Mouse (Mus musculus) heart, postnatal 0 days (tissue): ENCODE measurements around the gene Lrrc57. TPM values are rescaled to one million over a fixed set of nuclear protein-coding genes. Genes with fewer than 3 reads are reported as not detected.

Experiments used
- ATAC-seq: fragments of 200-750 bp; cut with Nextera tagmentation; 2 replicates; pipeline ENCODE4 v1.8.0; 2017; ENCODE audit warnings: low read depth, moderate number of reproducible peaks, moderate library complexity; ENCODE audit not compliant: insufficient read depth
- DNase-seq: peaks from one replicate; pipeline ENCODE4 v3.0.0-alpha.2; 2016; ENCODE audit warnings: low spot score
- H3K27ac ChIP-seq: fragments of 300-500 bp; sonication (generic); 2 replicates; pipeline ENCODE4 v1.5.1; 2014; ENCODE audit warnings: low read depth, mild to moderate bottlenecking
- H3K27me3 ChIP-seq: fragments of 300-500 bp; sonication (generic); 2 replicates; pipeline ENCODE4 v1.6.1; 2014; ENCODE audit warnings: low read length, mixed read lengths; ENCODE audit not compliant: control insufficient read depth, insufficient read depth
- H3K36me3 ChIP-seq: fragments of 300-500 bp; sonication (generic); replicated peaks from 2 replicates; pipeline ENCODE4 v1.6.1; 2014; ENCODE audit warnings: low read length, mixed read lengths; ENCODE audit not compliant: control insufficient read depth, insufficient read depth
- H3K4me1 ChIP-seq: fragments of 300-500 bp; sonication (generic); 2 replicates; pipeline ENCODE4 v1.6.1; 2014; ENCODE audit warnings: antibody characterized with exemption; ENCODE audit not compliant: control insufficient read depth, insufficient read depth
- H3K4me2 ChIP-seq: fragments of 300-500 bp; sonication (generic); 2 replicates; pipeline ENCODE4 v1.6.1; 2014; ENCODE audit warnings: low read depth, mild to moderate bottlenecking, low read length, moderate library complexity
- H3K4me3 ChIP-seq: fragments of 300-500 bp; sonication (generic); 2 replicates; pipeline ENCODE4 v1.5.1; 2014; ENCODE audit warnings: low read depth, low read length
- H3K9ac ChIP-seq: fragments of 300-500 bp; sonication (generic); replicated peaks from 2 replicates; pipeline ENCODE4 v1.6.1; 2014; ENCODE audit warnings: low read depth, low read length, mixed read lengths
- H3K9me3 ChIP-seq: fragments of 300-500 bp; sonication (generic); replicated peaks from 2 replicates; pipeline ENCODE4 v1.6.1; 2016; ENCODE audit warnings: low read length; ENCODE audit not compliant: control insufficient read depth
- CTCF ChIP-seq: IDR thresholded peaks from 2 replicates; pipeline ENCODE4 v1.5.1; 2016; ENCODE audit warnings: antibody characterized with exemption, control low read depth, low read depth
- EP300 ChIP-seq: IDR thresholded peaks from 2 replicates; pipeline ENCODE4 v1.6.1; 2016; ENCODE audit warnings: antibody characterized with exemption, low read depth
- WGBS: fragments of 180-500 bp; shearing (Covaris S2); extraction: QIAGEN DNeasy Blood & Tissue Kit; methylation state at CpG from one replicate; pipeline ENCODE4 v1.1.7; 2014; 5-methylcytosine and 5-hydroxymethylcytosine counted together
- polyA plus RNA-seq: library from polyadenylated mRNA; unstranded; fragments of >200 nt; fragmentation: Nextera tagmentation; extraction: Ambion mirVana; gene quantifications from 2 replicates; pipeline ENCODE4 v1.2.1, GENCODE M21; 2015
- total RNA-seq: library from RNA; depleted of rRNA; stranded (reverse); fragments of >200 nt; gene quantifications from 2 replicates; pipeline ENCODE4 v1.2.3, GENCODE M21; 2014; ENCODE audit warnings: low replicate concordance

Gene Lrrc57
- total and polyA plus RNA-seq, 2 experiments from 2014 or later, result 18.0 to 28.3 TPM

DNA sequence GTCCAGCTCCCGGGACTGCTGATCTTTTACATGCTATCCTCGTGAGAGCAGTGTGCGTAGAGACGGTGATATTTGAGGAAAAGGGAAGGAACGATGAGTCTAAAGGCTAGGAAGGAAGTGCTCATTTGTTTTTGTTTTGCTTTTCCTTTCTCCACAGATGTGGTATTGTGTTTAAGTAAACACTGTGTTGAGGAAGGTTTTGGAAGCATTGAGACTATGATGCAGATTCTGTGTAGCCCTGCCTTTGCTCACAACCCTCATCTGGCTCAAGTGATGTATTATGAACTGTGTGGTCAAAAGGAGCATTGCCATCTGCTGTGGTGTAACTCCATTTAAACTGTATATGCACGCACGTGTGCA, 43.6 kb upstream of the Lrrc57 start:
- no peak overlapping the region for H3K9ac ChIP-seq
- 0 out of 2 replicates have a peak, but pooled peaks cover 6% of the 10 kb centered on the region for H3K4me1 ChIP-seq
- TF ChIP-seq CTCF (no peak), EP300 (0 out of 2 replicates have a peak, but pooled peaks have one; percentile 41)
- H3K9me3 ChIP-seq, result no peaks in the 10 kb centered on the region
- no peak overlapping the region for H3K4me2 ChIP-seq
- ATAC-seq (no peak), DNase-seq (no peak)
- WGBS, result 57% methylated on average over 7 of the region's 7 CpGs
- no peak overlapping the region for H3K4me3 ChIP-seq
- H3K27me3 ChIP-seq, result no peaks in the 10 kb centered on the region
- no peaks in the 10 kb centered on the region for H3K36me3 ChIP-seq
- peak overlapping the region; percentile 65 for H3K27ac ChIP-seq

DNA sequence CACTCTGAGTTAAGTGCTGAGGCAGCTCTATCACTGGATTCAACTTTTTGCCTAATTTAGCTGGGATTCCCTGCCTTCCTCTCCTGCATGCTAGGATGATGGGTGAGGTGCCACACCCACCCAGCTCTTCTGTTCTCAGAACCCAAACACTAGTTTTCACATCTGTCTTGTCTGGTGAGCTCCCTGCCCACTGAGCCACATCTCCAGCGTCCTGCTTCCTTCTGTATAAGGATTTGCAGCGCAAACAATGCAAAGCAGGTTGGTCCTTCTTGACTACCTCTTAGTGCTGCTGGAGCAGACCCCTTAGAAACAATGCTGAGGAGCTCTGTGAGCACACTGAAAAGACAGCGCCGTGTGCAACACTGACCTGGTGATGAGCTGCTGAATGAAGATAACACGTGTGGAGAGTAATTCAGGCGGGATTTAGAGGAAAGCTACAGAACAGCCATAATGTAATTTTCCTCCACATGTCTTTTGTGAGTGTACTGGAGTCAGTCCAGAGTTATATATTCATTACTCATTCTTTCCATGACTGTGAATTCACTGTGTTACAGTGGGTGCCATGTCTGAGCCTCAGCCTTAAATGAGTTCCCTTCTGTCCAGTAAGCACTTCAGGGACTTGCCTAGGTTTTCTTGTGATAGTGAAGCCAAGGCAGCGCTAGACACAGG, 43.1 kb upstream of the Lrrc57 start:
- TF ChIP-seq EP300 (no peak), CTCF (no peak)
- Histone ChIP-seq H3K9me3 (no peaks in the 10 kb centered on the region), H3K36me3 (no peaks in the 10 kb centered on the region), H3K4me3 (no peak overlapping the region), H3K4me2 (no peak overlapping the region), H3K4me1 (0 out of 2 replicates have a peak, but pooled peaks cover 6% of the 10 kb centered on the region), H3K27me3 (no peaks in the 10 kb centered on the region), H3K27ac (peak overlapping the region; percentile 65), H3K9ac (no peak overlapping the region)
- DNase-seq (peak; percentile 22), ATAC-seq (peak; percentile 53)
- WGBS, result 46% methylated on average over 7 of the region's 7 CpGs

DNA sequence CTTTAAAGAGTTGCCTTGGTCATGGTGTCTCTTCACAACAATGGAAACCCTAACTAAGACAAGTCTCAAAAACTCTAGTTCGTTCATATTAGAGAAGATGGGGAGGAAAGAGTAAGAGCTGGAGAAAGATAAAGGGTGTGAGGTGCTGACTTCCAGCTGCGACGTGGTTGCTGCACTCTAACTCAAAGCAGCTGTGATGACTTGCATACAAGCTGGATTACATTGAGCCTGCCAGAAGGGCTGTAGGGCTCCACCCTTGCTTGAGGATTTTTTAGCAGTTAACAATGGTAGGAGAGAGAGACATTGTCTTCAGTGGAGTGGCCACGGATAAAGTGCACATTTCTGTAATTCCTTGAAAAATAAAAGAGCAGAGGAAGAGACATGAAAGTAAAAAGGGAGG, 37.5 kb upstream of the Lrrc57 start:
- H3K4me3 ChIP-seq, result no peak overlapping the region
- TF ChIP-seq EP300 (no peak), CTCF (no peak)
- ATAC-seq (no peak), DNase-seq (peak; percentile 14)
- 49% methylated on average over 4 of the region's 4 CpGs for WGBS
- H3K9ac ChIP-seq, result no peak overlapping the region
- H3K27me3 ChIP-seq, result no peaks in the 10 kb centered on the region
- no peaks in the 10 kb centered on the region; the same call in 1 of the 2 replicates for H3K36me3 ChIP-seq
- H3K4me2 ChIP-seq, result no peak overlapping the region
- H3K27ac ChIP-seq, result no peak overlapping the region
- 0 out of 2 replicates have a peak, but pooled peaks cover under 1% of the 10 kb centered on the region for H3K4me1 ChIP-seq
- no peaks in the 10 kb centered on the region for H3K9me3 ChIP-seq

DNA sequence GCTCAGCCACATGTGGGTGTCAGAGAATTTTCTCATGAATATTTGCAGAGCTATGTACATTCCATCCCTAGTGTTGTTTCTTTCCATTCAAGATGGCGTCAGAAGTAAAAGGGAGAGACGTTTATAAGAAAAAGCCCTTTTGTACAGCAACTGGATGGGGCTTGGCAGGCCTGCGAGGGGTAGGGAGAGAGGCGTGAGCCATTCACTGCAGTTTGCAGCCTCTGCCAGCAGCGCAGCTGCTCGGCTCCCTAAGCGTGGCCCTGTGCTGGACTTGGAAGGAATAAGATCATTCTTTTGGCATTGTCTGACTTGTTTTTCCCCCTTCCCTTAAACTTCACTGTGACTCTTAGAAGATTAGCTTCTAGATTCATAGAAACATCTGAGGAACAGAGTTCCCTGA, 34.5 kb upstream of the Lrrc57 start:
- H3K4me3 ChIP-seq, result no peak overlapping the region
- H3K4me1 ChIP-seq, result no peaks in the 10 kb centered on the region
- H3K4me2 ChIP-seq, result no peak overlapping the region
- no peaks in the 10 kb centered on the region; the same call in 1 of the 2 replicates for H3K36me3 ChIP-seq
- DNase-seq (peak; percentile 29), ATAC-seq (peak; percentile 77)
- no peaks in the 10 kb centered on the region for H3K9me3 ChIP-seq
- TF ChIP-seq EP300 (no peak), CTCF (no peak)
- H3K27ac ChIP-seq, result no peak overlapping the region
- no peak overlapping the region for H3K9ac ChIP-seq
- WGBS, result 57% methylated on average over 7 of the region's 7 CpGs
- H3K27me3 ChIP-seq, result no peaks in the 10 kb centered on the region

DNA sequence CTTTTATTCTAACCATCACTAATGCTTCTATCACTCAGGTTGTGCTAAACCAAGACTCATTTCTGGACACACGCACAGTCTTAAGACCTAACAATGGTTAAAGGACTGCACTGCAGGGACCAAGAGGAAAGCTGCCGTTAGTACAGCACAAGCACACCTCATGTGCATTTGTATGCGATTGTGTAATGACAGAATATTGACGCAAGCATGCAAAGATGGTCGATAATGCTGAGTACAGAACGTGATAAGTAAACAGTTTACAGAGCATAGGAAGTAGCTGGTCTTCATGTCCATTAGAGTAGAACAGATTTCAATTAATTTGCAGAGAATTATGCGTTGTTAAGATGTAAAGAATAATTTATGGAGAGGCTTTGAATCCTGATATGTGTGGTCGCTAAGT, 31.5 kb upstream of the Lrrc57 start:
- whole genome bisulfite sequencing, result 90% methylated on average over 8 of the region's 8 CpGs
- Histone ChIP-seq H3K4me3 (no peak overlapping the region), H3K4me2 (no peak overlapping the region), H3K36me3 (no peaks in the 10 kb centered on the region; the same call in 1 of the 2 replicates), H3K27ac (no peak overlapping the region), H3K9ac (no peak overlapping the region), H3K9me3 (no peaks in the 10 kb centered on the region), H3K4me1 (no peaks in the 10 kb centered on the region), H3K27me3 (no peaks in the 10 kb centered on the region)
- no peak for TF ChIP-seq EP300
- TF ChIP-seq CTCF, result no peak
- DNase-seq (no peak), ATAC-seq (no peak)

DNA sequence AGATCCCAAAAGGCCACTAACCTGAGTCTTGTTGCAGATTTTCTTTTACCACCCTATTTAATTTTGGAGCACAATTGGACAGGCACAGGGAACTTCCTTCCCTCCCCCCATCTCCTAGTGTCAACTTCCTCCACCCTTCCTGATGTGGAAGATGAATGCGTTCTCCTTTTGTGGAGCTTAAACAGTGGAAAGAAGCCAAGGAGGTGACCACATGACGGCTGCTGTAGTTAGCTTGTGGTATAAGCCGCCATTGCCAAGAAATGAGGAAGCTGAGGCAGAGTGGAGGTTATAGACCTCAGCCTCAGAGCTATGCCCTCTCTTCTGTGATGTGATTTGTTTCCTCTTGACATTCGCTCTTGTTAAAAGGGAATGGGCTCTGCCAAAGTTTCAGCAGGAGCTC, 22.6 kb upstream of the Lrrc57 start:
- H3K36me3 ChIP-seq, result peaks cover 22% of the 10 kb centered on the region; the same call in 1 of the 2 replicates
- H3K4me3 ChIP-seq, result no peak overlapping the region
- H3K4me2 ChIP-seq, result no peak overlapping the region
- ATAC-seq (no peak), DNase-seq (peak; percentile 29)
- H3K27ac ChIP-seq, result peak overlapping the region; percentile 51; the same call in 1 of the 2 replicates
- WGBS, result 55% methylated on average over 4 of the region's 4 CpGs
- H3K9ac ChIP-seq, result no peak overlapping the region
- H3K27me3 ChIP-seq, result no peaks in the 10 kb centered on the region
- peaks cover 17% of the 10 kb centered on the region; the same call in 1 of the 2 replicates for H3K4me1 ChIP-seq
- no peaks in the 10 kb centered on the region for H3K9me3 ChIP-seq
- TF ChIP-seq EP300 (0 out of 2 replicates have a peak, but pooled peaks have one; percentile 29), CTCF (no peak)
